Mouse (Mus musculus) B cell, adult 62 days (primary cell): ENCODE measurements around the gene Fut1. TPM values are rescaled to one million over a fixed set of nuclear protein-coding genes. Genes with fewer than 3 reads are reported as not detected.

Source experiments
- total RNA-seq: library from RNA; stranded (reverse); gene quantifications from 4 replicates; pipeline ENCODE4 v1.2.4, GENCODE M21; 2023

Fut1 gene
- total RNA-seq: not detected in 4 replicates

DNA sequence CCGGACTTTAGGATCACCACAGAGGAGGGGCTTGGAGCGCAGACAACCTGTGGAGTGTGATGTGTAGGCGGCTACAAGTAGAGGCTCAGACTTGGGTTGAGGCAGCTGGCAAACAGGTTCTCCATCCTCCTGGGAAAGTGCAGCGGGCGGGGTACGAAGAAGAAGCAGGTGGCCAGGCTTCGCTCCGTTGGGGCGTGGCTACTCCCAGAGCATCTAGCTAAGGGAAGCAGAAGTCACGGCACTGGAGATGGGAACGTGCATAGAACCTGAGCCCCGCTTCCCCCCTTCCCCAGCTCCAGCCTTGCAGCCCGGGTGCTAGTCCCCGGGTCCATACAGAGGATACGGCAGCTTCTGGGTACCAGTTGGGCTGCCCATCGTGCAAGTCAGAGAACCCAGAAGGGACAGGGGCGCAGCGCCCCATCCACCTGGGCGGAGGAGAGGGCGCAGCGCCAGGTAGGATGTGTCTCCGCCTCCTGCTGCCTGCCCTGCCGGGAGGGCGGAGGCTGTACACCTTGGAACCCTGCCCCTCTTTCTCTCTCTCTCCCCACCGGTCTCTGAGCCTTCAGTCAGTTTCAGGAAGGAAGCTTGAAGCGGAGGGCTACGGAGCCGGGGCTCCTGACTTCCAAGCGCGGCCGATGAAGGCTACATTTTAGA lies at the start of gene Fut1:
Fut1 (plus strand) TSS at position 248 of the 654 bp plus-strand sequence.

DNA sequence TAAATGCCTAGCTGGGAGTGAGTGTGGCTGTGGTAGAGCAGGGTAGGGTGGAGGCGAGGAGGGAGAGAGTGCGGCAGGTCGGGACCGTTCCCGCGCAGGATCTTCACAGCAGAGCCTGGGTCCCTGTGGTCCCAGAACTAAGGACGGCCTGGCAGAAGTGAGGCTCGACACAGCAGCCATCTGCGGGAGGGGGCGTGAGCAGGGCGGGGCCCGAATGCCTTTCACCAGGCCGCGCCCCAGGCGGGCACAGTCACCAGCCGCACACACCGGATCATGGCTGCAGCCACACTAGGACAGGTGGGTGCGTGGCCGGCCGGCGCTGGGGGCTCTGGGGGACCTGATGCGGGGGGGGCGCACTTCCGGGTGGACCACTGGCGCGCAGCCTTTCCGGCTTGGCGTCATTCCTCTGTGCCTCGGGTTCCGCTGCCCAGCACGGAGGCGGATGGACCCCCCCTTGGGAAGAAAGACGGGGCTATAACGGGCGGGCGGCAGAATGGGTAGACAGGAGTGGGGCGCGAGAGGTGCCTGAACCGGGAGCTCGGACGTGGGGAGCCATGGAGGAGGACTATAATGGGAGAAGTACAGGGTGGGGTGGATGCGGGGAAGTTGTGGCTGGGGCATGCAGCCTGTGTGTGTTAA lies 46.9 kb upstream of the Fut1 start, which contains the start of gene Bcat2:
Bcat2 (plus strand) TSS at position 51 of the 639 bp plus-strand sequence.

GRCm38 (mm10) chr7:45621443-45621842 lies 4.4 kb downstream of the Fut1 start, which contains the start of gene Izumo1:
Gene Izumo1, plus strand, starts transcription at chr7:45621811.

GRCm38 (mm10) chr7:45627261-45627660 lies 10.2 kb downstream of the Fut1 start, which contains the start of gene Rasip1:
Gene Rasip1, plus strand, starts transcription at chr7:45627488.

GRCm38 (mm10) chr7:45639561-45640027 lies 22.5 kb downstream of the Fut1 start, which contains the start of gene Mamstr:
Gene Mamstr, plus strand, starts transcription at chr7:45639977.

GRCm38 (mm10) chr7:45666161-45666560 lies 49.1 kb downstream of the Fut1 start, which contains the start of gene Fut2:
Gene Fut2, minus strand, starts transcription at chr7:45666394.

Other genes starting within 250 kb of the Fut1 start
- 1.8 to 2.4 TPM in 2 of 4 replicates, not detected in the others for gene Lin7b, start 246.7 kb upstream of the Fut1 start, total RNA-seq
- 589 to 644 TPM (median 622 TPM) in 4 replicates for gene Snrnp70, start 221.5 kb upstream of the Fut1 start, total RNA-seq
- not detected in 4 replicates for gene Kcna7, start 211.6 kb upstream of the Fut1 start, total RNA-seq
- not detected in 4 replicates for gene Ntf5, start 203.6 kb upstream of the Fut1 start, total RNA-seq
- not detected in 4 replicates for gene Lhb, start 196.5 kb upstream of the Fut1 start, total RNA-seq
- 15.2 to 18.0 TPM (median 16.1 TPM) in 4 replicates for gene Gys1, start 182.4 kb upstream of the Fut1 start, total RNA-seq
- gene Ruvbl2, start 179.2 kb upstream of the Fut1 start, total RNA-seq: 40.7 to 51.8 TPM (median 44.5 TPM) in 4 replicates
- 663 to 714 TPM (median 691 TPM) in 4 replicates for gene Ftl1, start 157.4 kb upstream of the Fut1 start, total RNA-seq
- gene Bax, start 150.4 kb upstream of the Fut1 start, total RNA-seq: 111 to 118 TPM (median 114 TPM) in 4 replicates
- not detected in 4 replicates for gene Tulp2, start 135.4 kb upstream of the Fut1 start, total RNA-seq
- 0.98 to 2.1 TPM in 2 of 4 replicates, not detected in the others for gene Gm45808, start 130.5 kb upstream of the Fut1 start, total RNA-seq
- gene Dhdh, start 128.5 kb upstream of the Fut1 start, total RNA-seq: 2.7 to 4.4 TPM (median 3.5 TPM) in 4 replicates
- gene Nucb1, start 106.9 kb upstream of the Fut1 start, total RNA-seq: 71.0 to 90.0 TPM (median 76.5 TPM) in 4 replicates
- 1,459 to 1,639 TPM (median 1,567 TPM) in 4 replicates for gene Ppp1r15a, start 91.0 kb upstream of the Fut1 start, total RNA-seq
- gene Plekha4, start 91.0 kb upstream of the Fut1 start, total RNA-seq: 1.4 to 3.1 TPM (median 2.0 TPM) in 4 replicates
- not detected in 4 replicates for gene Hsd17b14, start 62.4 kb upstream of the Fut1 start, total RNA-seq
- 29.0 to 35.7 TPM (median 34.2 TPM) in 4 replicates for gene Bcat2, start 47.1 kb upstream of the Fut1 start, total RNA-seq
- not detected in 4 replicates for gene Fgf21, start 1.8 kb upstream of the Fut1 start, total RNA-seq
- not detected in 4 replicates for gene Izumo1, start 4.5 kb downstream of the Fut1 start, total RNA-seq
- gene Rasip1, start 10.2 kb downstream of the Fut1 start, total RNA-seq: 0.18 to 0.36 TPM (median 0.26 TPM) in 4 replicates
- gene Mamstr, start 22.7 kb downstream of the Fut1 start, total RNA-seq: not detected in 4 replicates
- not detected in 4 replicates for gene Fut2, start 49.1 kb downstream of the Fut1 start, total RNA-seq
- not detected in 4 replicates for gene Ntn5, start 66.7 kb downstream of the Fut1 start, total RNA-seq
- gene Sec1, start 77.1 kb downstream of the Fut1 start, total RNA-seq: not detected in 4 replicates
- not detected in 4 replicates for gene Car11, start 82.6 kb downstream of the Fut1 start, total RNA-seq
- 19.3 to 25.2 TPM (median 23.7 TPM) in 4 replicates for gene Dbp, start 87.8 kb downstream of the Fut1 start, total RNA-seq
- gene Rpl18, start 98.2 kb downstream of the Fut1 start, total RNA-seq: 2,047 to 2,170 TPM (median 2,138 TPM) in 4 replicates
- gene Sphk2, start 100.7 kb downstream of the Fut1 start, total RNA-seq: 31.9 to 35.1 TPM (median 32.5 TPM) in 4 replicates
- 1.0 to 1.9 TPM (median 1.5 TPM) in 4 replicates for gene Fam83e, start 103.9 kb downstream of the Fut1 start, total RNA-seq
- not detected in 4 replicates for gene Spaca4, start 108.5 kb downstream of the Fut1 start, total RNA-seq
- 0.12 to 0.39 TPM in 2 of 4 replicates, not detected in the others for gene Lmtk3, start 166.4 kb downstream of the Fut1 start, total RNA-seq
- gene Sult2b1, start 167.4 kb downstream of the Fut1 start, total RNA-seq: 1.4 to 1.9 TPM (median 1.5 TPM) in 3 of 4 replicates, not detected in the other
- 132 to 162 TPM (median 146 TPM) in 4 replicates for gene Cyth2, start 197.3 kb downstream of the Fut1 start, total RNA-seq
- 3.5 to 4.3 TPM (median 3.9 TPM) in 4 replicates for gene Kcnj14, start 207.5 kb downstream of the Fut1 start, total RNA-seq
- 29.3 to 33.0 TPM (median 30.4 TPM) in 4 replicates for gene Grwd1, start 213.7 kb downstream of the Fut1 start, total RNA-seq